Mouse (Mus musculus): ENCODE data around the gene BC028528. TPM values are rescaled to one million over a fixed set of nuclear protein-coding genes. Genes with fewer than 3 reads are reported as not detected.
"Not testable (repeated sequence)": the region's sequence is repeated elsewhere in the genome, so short reads cannot be mapped to it uniquely, and the experiment has no call there.

Gene BC028528
- polyA plus RNA-seq, 1 experiment: 15.0 TPM

GRCm38 (mm10) chr3:95905940-95906492 lies 14.2 kb upstream of the BC028528 start:
- peak in 1 of 2 experiments; percentile 59 for DNase-seq (ENCODE audit: extremely low spot score in 1 of 2, low spot score in 1 of 2)

DNA sequence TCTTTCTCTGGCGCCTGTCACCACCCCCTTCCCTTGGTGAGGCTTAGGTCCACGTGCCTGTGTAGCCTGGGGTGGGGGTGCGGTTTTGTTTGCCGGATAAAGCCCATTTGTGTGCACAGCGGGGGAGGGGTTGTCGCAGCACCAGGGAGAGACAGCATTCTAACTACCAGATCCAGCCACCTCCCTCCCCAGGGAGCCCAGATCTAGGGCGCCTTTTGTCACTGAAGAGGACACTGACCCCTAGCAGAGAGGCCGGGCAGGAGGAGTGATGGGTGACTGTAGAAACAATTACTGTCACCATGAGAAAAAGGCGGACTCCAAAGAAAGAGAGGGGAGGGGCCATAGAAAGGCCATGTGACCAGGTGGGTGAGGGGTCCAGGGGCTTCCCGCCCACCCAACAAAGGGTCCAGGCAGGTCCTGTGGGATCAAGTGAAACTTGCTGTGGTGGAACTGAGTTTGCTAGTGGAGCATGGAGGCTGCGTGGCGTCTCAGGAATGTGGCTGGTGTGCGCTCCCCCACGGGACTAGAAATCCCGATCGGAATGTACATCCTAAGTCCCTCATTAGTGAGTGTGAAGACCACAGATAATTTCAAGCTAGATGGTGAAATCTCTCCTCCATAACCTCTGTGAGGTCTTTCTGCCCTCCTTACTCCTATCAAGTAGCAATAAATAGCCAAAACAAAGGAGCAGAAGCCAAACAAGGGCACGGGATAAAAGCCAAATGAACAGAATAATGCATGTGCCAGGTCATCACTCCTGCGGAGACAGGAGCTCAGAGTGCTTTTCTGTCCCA lies 13.5 kb upstream of the BC028528 start:
- DNase-seq (ENCODE audit: extremely low spot score in 1 of 2, low spot score in 1 of 2): peak in 1 of 2 experiments; percentile 53

GRCm38 (mm10) chr3:95904568-95904967 lies 12.8 kb upstream of the BC028528 start, which contains the start of gene Car14:
Gene Car14 (minus strand): TSS chr3:95904691.
- no peak for DNase-seq (ENCODE audit: extremely low spot score in 1 of 2, low spot score in 1 of 2)

DNA sequence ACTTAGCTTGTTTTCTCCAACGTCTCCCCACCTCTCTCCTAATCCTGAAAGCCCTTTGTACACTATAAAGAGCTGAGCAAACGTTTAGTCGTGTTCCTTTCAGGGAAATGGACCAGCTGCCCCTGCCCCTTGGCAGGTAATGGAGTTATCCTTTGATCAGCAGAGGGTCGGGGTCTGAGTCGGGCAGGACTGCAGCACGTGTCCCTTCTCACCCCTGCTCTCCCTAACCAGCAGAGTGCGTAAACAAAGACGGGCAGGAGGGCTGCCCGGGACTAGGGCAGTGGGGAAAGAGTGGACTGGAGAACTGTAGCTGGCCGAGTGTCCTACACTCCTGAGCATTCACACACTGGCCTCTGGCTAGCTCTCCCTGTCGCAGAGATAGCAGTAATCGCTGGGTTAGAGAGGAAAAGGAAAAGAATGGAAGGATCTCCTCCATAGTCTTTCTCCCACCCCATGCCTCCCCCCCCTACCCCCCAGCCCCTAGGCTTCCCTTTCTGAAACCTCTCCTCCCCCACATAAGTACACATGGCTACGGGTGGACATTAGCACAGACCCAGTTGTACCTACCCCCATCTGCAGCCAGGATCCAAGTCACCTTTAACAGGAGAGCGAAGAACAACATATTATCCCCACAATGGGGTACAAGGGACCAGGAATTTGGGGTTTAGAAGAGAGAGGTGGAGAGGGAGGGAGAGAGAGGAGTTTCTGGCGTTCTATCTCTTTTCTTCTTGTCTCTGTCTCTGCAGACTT lies 12.1 kb upstream of the BC028528 start:
- no peak for DNase-seq (ENCODE audit: extremely low spot score in 1 of 2, low spot score in 1 of 2)

DNA sequence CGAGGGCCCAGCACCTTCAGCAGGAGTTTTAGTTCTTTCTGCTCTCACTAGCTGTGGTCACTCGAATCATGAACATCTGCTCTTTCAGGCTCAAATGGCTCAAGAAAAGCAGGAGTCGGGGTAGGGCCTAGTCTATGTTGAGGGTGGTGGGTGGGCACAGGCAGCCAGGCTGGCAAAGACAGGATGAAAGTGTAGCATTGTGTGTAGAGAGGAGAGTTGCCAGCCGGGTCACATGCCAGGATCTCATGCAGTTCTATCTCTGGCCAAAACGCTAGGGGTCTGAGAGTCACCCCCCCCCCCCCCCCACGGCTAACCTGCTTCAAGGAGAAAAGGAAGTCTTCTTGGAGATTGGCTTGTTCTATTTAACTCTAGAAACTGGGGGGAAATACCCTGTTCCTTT lies 10.8 kb upstream of the BC028528 start:
- DNase-seq (ENCODE audit: extremely low spot score in 1 of 2, low spot score in 1 of 2): no peak

- DNase-seq (ENCODE audit: extremely low spot score in 1 of 2, low spot score in 1 of 2): no peak
Measured at GRCm38 (mm10) chr3:95902373-95902625, 10.5 kb upstream of the BC028528 start.

DNA sequence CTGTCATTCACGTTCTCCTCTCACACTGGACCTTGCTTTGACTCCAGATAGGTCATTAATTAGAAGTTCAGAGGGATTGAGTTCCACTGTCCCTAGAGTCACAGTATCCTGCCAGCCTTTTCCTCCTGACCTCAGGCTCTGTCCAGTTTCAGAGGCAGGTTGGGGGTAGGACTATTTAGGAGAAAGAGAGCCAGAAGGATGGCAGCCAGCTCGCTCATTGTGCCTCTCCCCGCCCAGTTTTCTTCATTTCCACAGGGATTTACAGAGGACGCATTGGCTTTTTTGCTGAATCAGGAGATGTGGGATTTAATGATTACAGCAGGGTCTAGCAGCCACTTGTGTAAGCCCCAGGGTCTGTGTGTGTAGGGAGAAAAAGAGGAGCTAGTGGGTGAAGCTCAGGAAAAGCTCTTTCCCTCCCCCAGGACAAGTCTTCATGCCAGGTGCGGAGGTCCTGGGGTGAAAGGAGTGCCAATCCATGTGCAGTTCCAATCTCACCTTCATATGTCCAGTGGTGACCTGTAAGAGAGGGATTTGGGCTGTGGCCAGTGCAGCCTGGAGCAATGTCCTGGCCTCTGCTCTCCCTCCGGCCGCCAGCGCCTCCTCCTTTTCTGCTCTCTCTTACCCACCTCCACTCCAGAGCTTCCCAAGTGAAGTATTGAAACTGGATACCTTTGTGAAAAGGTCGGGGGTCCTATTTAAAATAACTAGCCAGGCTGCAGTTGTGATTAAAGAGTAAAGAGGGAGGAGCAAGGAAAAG lies 10.0 kb upstream of the BC028528 start:
- no peak for DNase-seq (ENCODE audit: extremely low spot score in 1 of 2, low spot score in 1 of 2)

GRCm38 (mm10) chr3:95899800-95900524 lies 8.2 kb upstream of the BC028528 start:
- no peak for DNase-seq (ENCODE audit: extremely low spot score in 1 of 2, low spot score in 1 of 2)

GRCm38 (mm10) chr3:95895501-95895900 lies 3.7 kb upstream of the BC028528 start:
- not testable (repeated sequence) for DNase-seq (ENCODE audit: extremely low spot score in 1 of 2, low spot score in 1 of 2)

GRCm38 (mm10) chr3:95894317-95895160 lies 2.7 kb upstream of the BC028528 start:
- DNase-seq (ENCODE audit: extremely low spot score in 1 of 2, low spot score in 1 of 2): peak in 1 of 2 experiments; percentile 50

- peak; percentile 97 for DNase-seq (ENCODE audit: extremely low spot score in 1 of 2, low spot score in 1 of 2)
Measured at GRCm38 (mm10) chr3:95893606-95894316, 2.0 kb upstream of the BC028528 start, which contains the start of gene Aph1a. Gene Aph1a (plus strand): TSS chr3:95893969.

DNA sequence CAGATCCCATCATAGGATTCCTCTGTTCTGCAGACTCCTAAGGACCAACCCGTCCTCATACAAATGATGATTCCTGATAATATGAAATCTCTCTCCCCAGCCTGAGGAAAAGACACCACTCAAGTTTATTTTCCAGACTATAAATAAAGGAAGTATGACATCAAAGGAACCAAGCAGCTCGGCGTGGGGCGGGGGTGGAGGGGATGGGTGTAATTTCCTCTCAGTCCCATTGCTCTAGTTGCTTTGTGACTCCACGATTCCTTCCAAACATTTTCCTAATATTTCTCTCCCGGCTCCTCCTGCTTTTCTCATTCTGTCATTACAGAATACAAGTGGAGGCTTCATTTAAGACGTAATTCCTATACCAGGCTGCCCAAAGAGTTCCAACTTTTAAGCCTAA lies 1.3 kb upstream of the BC028528 start:
- no peak for DNase-seq (ENCODE audit: extremely low spot score in 1 of 2, low spot score in 1 of 2)

GRCm38 (mm10) chr3:95892066-95893052 lies 554 bp upstream of the BC028528 start:
- no peak for DNase-seq (ENCODE audit: extremely low spot score in 1 of 2, low spot score in 1 of 2)

DNA sequence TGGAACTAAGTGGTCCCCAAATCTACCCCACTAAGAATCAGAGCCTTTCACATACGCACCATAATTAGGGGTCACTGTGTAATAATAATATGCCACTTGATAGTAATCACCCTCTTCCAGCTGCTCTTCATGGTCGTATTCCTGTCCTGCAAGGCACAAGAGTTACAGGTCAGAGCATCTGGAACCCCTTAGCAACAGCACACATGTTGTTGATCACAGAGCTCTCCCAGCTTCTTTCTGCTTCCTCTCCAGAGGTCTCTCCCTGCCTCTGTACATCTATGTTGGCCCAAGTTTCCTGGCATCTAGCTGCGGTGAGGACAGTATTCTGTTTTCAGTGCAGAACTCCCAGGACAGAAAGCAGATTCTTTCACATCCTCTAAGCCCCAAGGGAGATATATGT lies 2.1 kb downstream of the BC028528 start:
- DNase-seq (ENCODE audit: extremely low spot score in 1 of 2, low spot score in 1 of 2): no peak

GRCm38 (mm10) chr3:95887596-95887995 lies 4.2 kb downstream of the BC028528 start:
- DNase-seq (ENCODE audit: extremely low spot score in 1 of 2, low spot score in 1 of 2): no peak

GRCm38 (mm10) chr3:95884400-95884799 lies 7.4 kb downstream of the BC028528 start:
- DNase-seq (ENCODE audit: extremely low spot score in 1 of 2, low spot score in 1 of 2): no peak

- DNase-seq (ENCODE audit: extremely low spot score in 1 of 2, low spot score in 1 of 2): peak; percentile 56 to 82
Measured at GRCm38 (mm10) chr3:95882816-95883425, 8.9 kb downstream of the BC028528 start.
